Mouse (Mus musculus) intestine, embryonic 14.5 days (tissue): Measurements from ENCODE around the gene Zfp946. TPM values are rescaled to one million over a fixed set of nuclear protein-coding genes. Genes with fewer than 3 reads are reported as not detected.

ENCODE experiments used
- ATAC-seq: fragments of 200-750 bp; cut with Nextera tagmentation; replicated peaks from 2 replicates; pipeline ENCODE4 v1.8.0; 2017; ENCODE audit warnings: low read depth, moderate number of reproducible peaks, moderate TSS enrichment, moderate library complexity; ENCODE audit not compliant: low FRiP score, low TSS enrichment
- DNase-seq: peaks from one replicate; pipeline ENCODE4 v3.0.0-alpha.2; 2018; ENCODE audit warnings: low spot score
- H3K27ac ChIP-seq: fragments of 300-500 bp; sonication (generic); 2 replicates; pipeline ENCODE4 v1.5.1; 2014; ENCODE audit warnings: low read depth, mild to moderate bottlenecking, control low read depth
- H3K27me3 ChIP-seq: fragments of 300-500 bp; sonication (generic); replicated peaks from 2 replicates; pipeline ENCODE4 v1.6.1; 2014; ENCODE audit warnings: low read length, control low read depth; ENCODE audit not compliant: control insufficient read depth, insufficient read depth
- H3K36me3 ChIP-seq: fragments of 300-500 bp; sonication (generic); 2 replicates; pipeline ENCODE4 v1.6.1; 2014; ENCODE audit warnings: low read length, control low read depth; ENCODE audit not compliant: control insufficient read depth, insufficient read depth
- H3K4me1 ChIP-seq: fragments of 300-500 bp; sonication (generic); replicated peaks from 2 replicates; pipeline ENCODE4 v1.6.1; 2014; ENCODE audit warnings: low read length, control low read depth, mixed read lengths; ENCODE audit not compliant: control insufficient read depth, insufficient read depth
- H3K4me2 ChIP-seq: fragments of 300-500 bp; sonication (generic); 2 replicates; pipeline ENCODE4 v1.6.1; 2014; ENCODE audit warnings: low read length
- H3K4me3 ChIP-seq: fragments of 300-500 bp; sonication (generic); 2 replicates; pipeline ENCODE4 v1.5.1; 2014; ENCODE audit warnings: low read depth, low read length, control low read depth, mixed read lengths
- H3K9ac ChIP-seq: fragments of 300-500 bp; sonication (generic); 2 replicates; pipeline ENCODE4 v1.6.1; 2014; ENCODE audit warnings: mild to moderate bottlenecking, low read length
- H3K9me3 ChIP-seq: fragments of 300-500 bp; sonication (generic); 2 replicates; pipeline ENCODE4 v1.6.1; 2016; ENCODE audit warnings: low read length, control low read depth; ENCODE audit not compliant: control insufficient read depth
- WGBS: fragments of 180-500 bp; shearing (Covaris S2); extraction: QIAGEN DNeasy Blood & Tissue Kit; methylation state at CpG from one replicate; pipeline ENCODE4 v1.1.7; 2014; 5-methylcytosine and 5-hydroxymethylcytosine counted together
- polyA plus RNA-seq: library from polyadenylated mRNA; unstranded; fragments of >200 nt; fragmentation: Nextera tagmentation; extraction: Ambion mirVana; gene quantifications from 2 replicates; pipeline ENCODE4 v1.2.1, GENCODE M21; 2014

Gene Zfp946
- polyA plus RNA-seq: 15.2 and 17.8 TPM in 2 replicates

DNA sequence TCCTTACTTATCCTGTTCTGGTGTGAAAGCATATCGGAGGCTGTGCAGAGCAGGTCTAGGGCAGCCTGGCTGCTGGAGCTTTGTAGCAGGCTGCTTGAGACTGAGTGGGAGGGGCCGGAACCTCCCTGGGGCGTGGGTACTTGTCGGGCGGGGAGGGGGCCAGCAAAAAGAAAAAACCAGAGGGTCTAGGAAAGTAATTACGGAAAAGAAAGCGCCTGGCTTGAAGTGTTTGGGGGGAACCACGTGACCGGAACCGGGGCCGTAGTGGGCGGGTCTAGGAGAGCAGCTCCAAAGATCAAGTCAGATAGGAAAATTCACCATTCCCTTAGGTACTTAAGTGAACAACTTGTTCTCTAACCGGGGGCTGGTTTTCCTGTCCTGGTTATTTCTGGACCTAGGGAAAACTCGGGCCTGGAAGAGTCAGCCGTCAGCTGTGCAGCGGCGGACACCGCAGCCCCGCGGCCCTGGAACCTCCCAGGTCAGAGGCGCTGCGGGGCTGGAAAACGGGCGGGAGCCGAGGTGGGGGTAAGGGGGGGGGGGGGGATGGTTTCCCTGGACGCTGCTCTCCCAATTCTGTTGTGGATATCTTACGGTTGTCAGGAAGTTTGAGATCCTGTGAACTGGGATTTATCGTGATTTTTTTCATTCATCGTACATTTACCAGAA is at the start of gene Zfp946:
Gene Zfp946 (plus strand): TSS at position 271 of the 666 bp plus-strand sequence.
- ATAC-seq (peak; percentile 99), DNase-seq (peak; percentile 92)
- H3K27me3 ChIP-seq: no peaks in the 10 kb centered on the region
- 0% methylated on average over 29 of the region's 29 CpGs for WGBS
- H3K27ac ChIP-seq: peak within 1 kb of the TSS; percentile 80
- H3K4me2 ChIP-seq: peak within 1 kb of the TSS; percentile 72
- H3K4me3 ChIP-seq: peak within 1 kb of the TSS; percentile 64
- H3K4me1 ChIP-seq: no peaks in the 10 kb centered on the region
- H3K9me3 ChIP-seq: no peaks in the 10 kb centered on the region
- no peaks in the 10 kb centered on the region for H3K36me3 ChIP-seq
- H3K9ac ChIP-seq: peak within 1 kb of the TSS; percentile 66

DNA sequence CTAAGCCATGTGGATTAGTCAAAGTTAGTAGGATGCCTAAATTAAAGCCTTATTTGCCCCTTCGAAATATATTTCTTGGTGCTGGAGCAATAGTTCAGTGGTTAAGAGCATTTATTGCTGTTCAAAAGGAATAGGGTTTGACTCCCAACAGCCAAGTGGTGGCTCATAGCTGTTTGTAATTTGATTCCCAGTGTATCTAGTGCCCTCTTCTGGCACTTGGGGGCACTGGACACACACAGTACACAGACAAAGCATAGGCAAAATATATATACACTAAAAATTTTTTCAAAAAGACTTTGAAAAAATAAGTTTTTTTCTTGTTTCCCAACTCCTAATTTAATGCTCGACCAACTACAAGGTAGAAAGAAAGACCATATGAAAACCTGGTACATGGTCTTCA is 13.3 kb upstream of the Zfp946 start:
- H3K9me3 ChIP-seq: no peaks in the 10 kb centered on the region
- 72% methylated on average over 2 of the region's 2 CpGs for WGBS
- no peak overlapping the region for H3K9ac ChIP-seq
- no peak overlapping the region for H3K4me2 ChIP-seq
- no peaks in the 10 kb centered on the region for H3K4me1 ChIP-seq
- H3K27ac ChIP-seq: no peak overlapping the region
- H3K4me3 ChIP-seq: no peak overlapping the region
- DNase-seq (no peak), ATAC-seq (no peak)
- no peaks in the 10 kb centered on the region for H3K27me3 ChIP-seq
- no peaks in the 10 kb centered on the region for H3K36me3 ChIP-seq

DNA sequence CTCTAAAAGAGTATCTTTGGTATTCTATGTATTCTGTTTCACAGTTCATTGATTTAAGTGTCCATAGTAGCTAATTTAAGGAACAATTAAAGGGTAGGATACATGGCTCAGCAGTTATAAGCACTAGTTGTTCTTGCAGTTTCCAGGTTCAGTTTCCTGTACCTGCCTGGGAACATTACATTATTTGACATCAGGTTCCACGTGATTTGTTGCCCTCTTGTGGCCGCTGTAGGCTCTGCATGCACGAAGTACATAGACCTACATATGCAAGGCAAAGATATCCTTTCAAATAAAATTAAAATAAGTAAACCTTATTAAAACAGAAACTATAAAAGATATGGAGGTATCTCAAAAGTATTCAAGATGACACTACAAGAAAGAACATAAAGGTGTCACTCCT is 6.5 kb upstream of the Zfp946 start:
- no peak overlapping the region for H3K4me3 ChIP-seq
- peak; percentile 84 for DNase-seq
- H3K9me3 ChIP-seq: no peaks in the 10 kb centered on the region
- no peaks in the 10 kb centered on the region for H3K36me3 ChIP-seq
- no peak for ATAC-seq
- H3K4me1 ChIP-seq: no peaks in the 10 kb centered on the region
- H3K27me3 ChIP-seq: no peaks in the 10 kb centered on the region
- H3K27ac ChIP-seq: no peak overlapping the region
- no peak overlapping the region for H3K4me2 ChIP-seq
- 0% methylated on average over 3 of the region's 3 CpGs for WGBS
- H3K9ac ChIP-seq: no peak overlapping the region

DNA sequence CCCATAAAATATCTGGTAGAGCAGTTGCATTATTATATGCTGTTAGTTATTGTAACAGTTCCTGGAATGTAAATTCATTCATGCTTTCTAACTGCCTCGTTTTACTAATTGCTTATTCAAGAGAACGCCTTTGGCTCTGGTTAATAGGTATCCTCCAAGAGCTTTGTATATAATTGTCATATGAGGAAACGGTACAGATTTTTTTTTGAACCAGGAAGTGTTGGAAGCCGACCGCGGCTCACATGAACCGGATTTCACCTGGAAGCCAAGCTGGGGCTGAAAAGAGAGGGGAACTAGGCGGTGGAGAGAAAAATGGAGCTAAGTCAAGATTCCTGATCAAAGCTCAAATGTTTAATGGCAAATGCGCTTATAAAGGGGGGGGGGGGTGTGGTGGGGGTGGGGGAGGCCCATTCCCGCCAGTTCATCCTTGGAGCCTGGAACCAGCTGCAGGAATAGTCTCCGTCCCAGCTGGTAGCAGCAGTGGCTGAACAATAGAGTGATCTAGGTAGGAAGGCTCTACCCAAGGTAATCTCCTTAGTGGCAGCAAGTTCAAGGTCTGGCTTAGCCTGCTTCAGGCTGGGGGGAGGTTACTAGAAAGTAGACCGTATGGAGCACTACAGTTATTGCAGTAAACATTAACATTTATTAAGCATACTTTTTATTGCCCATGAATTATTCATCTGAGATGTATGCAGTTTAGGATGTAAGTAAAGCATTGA is 773 bp downstream of the Zfp946 start:
- no peaks in the 10 kb centered on the region for H3K4me1 ChIP-seq
- H3K27me3 ChIP-seq: no peaks in the 10 kb centered on the region
- H3K9ac ChIP-seq: peak overlapping the region; percentile 66
- no peaks in the 10 kb centered on the region for H3K9me3 ChIP-seq
- H3K4me3 ChIP-seq: peak overlapping the region; percentile 64
- ATAC-seq (0 out of 2 replicates have a peak, but pooled peaks have one; percentile 9), DNase-seq (peak; percentile 54)
- H3K4me2 ChIP-seq: peak overlapping the region; percentile 72
- WGBS: 2% methylated on average over 12 of the region's 12 CpGs
- H3K27ac ChIP-seq: peak overlapping the region; percentile 80
- no peaks in the 10 kb centered on the region for H3K36me3 ChIP-seq

DNA sequence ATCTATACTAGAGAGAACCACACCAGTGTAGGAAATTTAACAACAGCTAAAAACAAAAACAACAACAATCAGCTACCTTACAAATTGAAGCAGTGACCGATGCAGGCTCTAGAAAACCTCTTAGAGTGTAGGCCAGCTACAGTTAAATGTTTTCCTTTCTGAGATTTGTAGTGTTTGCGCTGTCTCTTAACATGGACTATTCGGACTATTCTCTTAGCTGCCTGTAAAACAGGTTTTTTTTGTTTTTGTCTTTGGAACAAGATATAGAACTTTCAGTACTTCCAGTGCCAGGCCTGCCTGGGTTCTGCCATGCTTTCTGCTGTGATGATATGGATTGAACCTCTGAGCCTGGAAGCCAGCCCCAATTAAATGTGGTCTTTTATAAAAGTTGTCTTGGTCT is 23.7 kb downstream of the Zfp946 start:
- no peak overlapping the region for H3K4me2 ChIP-seq
- 0 out of 2 replicates have a peak, but pooled peaks cover 3% of the 10 kb centered on the region for H3K9me3 ChIP-seq
- H3K9ac ChIP-seq: no peak overlapping the region
- DNase-seq (no peak), ATAC-seq (no peak)
- peaks cover 13% of the 10 kb centered on the region for H3K36me3 ChIP-seq
- no peak overlapping the region for H3K4me3 ChIP-seq
- H3K27me3 ChIP-seq: no peaks in the 10 kb centered on the region
- no peak overlapping the region for H3K27ac ChIP-seq
- 92% methylated on average over 3 of the region's 3 CpGs for WGBS
- H3K4me1 ChIP-seq: no peaks in the 10 kb centered on the region

DNA sequence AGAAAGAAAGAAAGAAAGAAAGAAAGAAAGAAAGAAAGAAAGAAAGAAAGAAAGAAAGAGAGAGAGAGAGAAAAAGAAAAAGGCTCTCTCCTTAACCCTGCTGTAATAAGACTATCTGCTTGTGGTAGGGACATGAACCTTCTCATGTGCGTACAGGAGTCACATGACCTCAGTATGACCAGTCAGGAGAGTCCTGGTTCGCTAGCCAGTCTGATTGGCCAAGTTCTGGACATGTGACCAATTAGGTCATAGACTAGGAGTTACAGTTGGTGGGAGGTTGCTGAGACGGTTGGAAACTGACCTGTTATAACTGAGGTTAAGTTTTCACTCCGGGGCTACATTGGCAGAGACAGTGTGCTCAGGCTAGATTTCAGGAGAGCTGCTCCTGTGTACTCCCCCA is 73.1 kb downstream of the Zfp946 start:
- ATAC-seq: no peak
- no peak overlapping the region for H3K4me2 ChIP-seq
- 83% methylated on average over 4 of the region's 4 CpGs for WGBS

More for the DNA sequence above, 73.1 kb downstream of the Zfp946 start:
- no peaks in the 10 kb centered on the region for H3K9me3 ChIP-seq
- no peak overlapping the region for H3K27ac ChIP-seq
- H3K36me3 ChIP-seq: no peaks in the 10 kb centered on the region
- no peaks in the 10 kb centered on the region for H3K27me3 ChIP-seq
- H3K9ac ChIP-seq: no peak overlapping the region
- no peak for DNase-seq
- H3K4me3 ChIP-seq: no peak overlapping the region
- H3K4me1 ChIP-seq: no peaks in the 10 kb centered on the region

Other genes with a start within 250 kb of the Zfp946 start
- gene Zfp994, start 198.6 kb upstream of the Zfp946 start, polyA plus RNA-seq: 3.2 and 4.0 TPM in 2 replicates
- 12.1 and 13.2 TPM in 2 replicates for gene CT030661.1, start 109.4 kb upstream of the Zfp946 start, polyA plus RNA-seq
- 12.5 and 14.1 TPM in 2 replicates for gene Zfp944, start 62.8 kb upstream of the Zfp946 start, polyA plus RNA-seq
- gene Zfp758, start 62.8 kb upstream of the Zfp946 start, polyA plus RNA-seq: 7.7 and 9.2 TPM in 2 replicates
- gene Vmn2r111, start 149.3 kb downstream of the Zfp946 start, polyA plus RNA-seq: not detected in 2 replicates
- not detected in 2 replicates for gene Vmn2r112, start 176.7 kb downstream of the Zfp946 start, polyA plus RNA-seq